ENCODE assay signal across 8 mouse cellular contexts in genomic region chr14:34080321-34080997, GRCm38 (mm10). TPM values are rescaled to one million over a fixed set of nuclear protein-coding genes. Genes with fewer than 3 reads are reported as not detected.
A peak's percentile ranks its signal among the peaks of the same experiment; 100 is the strongest.
DNase-seq lines count a peak whose midpoint lies in the region; ATAC-seq and TF ChIP-seq lines count a peak whose summit lies in the region.

No protein-coding gene starts in this region.

- TF ChIP-seq EP300 in MEL (IDR thresholded peaks at IDR 0.05; ENCODE audit: low read depth in 1 of 2, low read length in 2 of 2) = no peak

- WGBS in forebrain, embryonic 14.5 days = 8% methylated on average over 11 of the region's 11 CpGs
- 14% methylated on average over 11 of the region's 11 CpGs for WGBS in large intestine, adult 2 months

- no peaks in the 10 kb centered on the region for H3K4me1 ChIP-seq in MEL (ENCODE audit: control insufficient read depth in 1 of 2, insufficient read depth in 2 of 2, low read length in 2 of 2)
- no peaks in the 10 kb centered on the region for H3K4me1 ChIP-seq in forebrain, embryonic 14.5 days (ENCODE audit: control insufficient read depth, insufficient read depth, low read length)

- no peaks in the 10 kb centered on the region for H3K27me3 ChIP-seq in MEL (ENCODE audit: control insufficient read depth in 1 of 2, insufficient read depth in 2 of 2, low read length in 2 of 2)
- H3K27me3 ChIP-seq in forebrain, embryonic 14.5 days (replicated peaks; ENCODE audit: control insufficient read depth, insufficient read depth, low read length) = no peaks in the 10 kb centered on the region

- H3K9ac ChIP-seq in MEL (ENCODE audit: control insufficient read depth, low read depth, low read length, poor library complexity, severe bottlenecking) = no peak overlapping the region
- H3K9ac ChIP-seq in forebrain, embryonic 14.5 days (ENCODE audit: low read length) = no peak overlapping the region

- no peak overlapping the region for H3K4me2 ChIP-seq in forebrain, embryonic 14.5 days (ENCODE audit: low read length)

- TF ChIP-seq CTCF in MEL (IDR thresholded peaks at IDR 0.05 in 2 of 3, conservative IDR thresholded peaks at IDR 0.05 in 1 of 3; ENCODE audit: control insufficient read depth in 1 of 3, insufficient read depth in 1 of 3, low read depth in 2 of 3, low read length in 3 of 3, poor library complexity in 1 of 3, severe bottlenecking in 1 of 3) = peak; percentile 63 to 91 (median 78)

- TF ChIP-seq POLR2A in MEL (IDR thresholded peaks at IDR 0.05; ENCODE audit: control insufficient read depth in 1 of 2, insufficient read depth in 1 of 2, low read depth in 1 of 2, low read length in 2 of 2, poor library complexity in 1 of 2) = no peak

- H3K9me3 ChIP-seq in MEL (replicated peaks; ENCODE audit: insufficient read depth, low read length) = no peaks in the 10 kb centered on the region
- no peaks in the 10 kb centered on the region for H3K9me3 ChIP-seq in forebrain, embryonic 14.5 days (replicated peaks; ENCODE audit: control insufficient read depth, low read length)

- TF ChIP-seq RAD21 in MEL (IDR thresholded peaks at IDR 0.05; ENCODE audit: low read depth, low read length) = peak; percentile 88

- peak; percentile 60; the same call in 1 of the 2 replicates for ATAC-seq in cerebellum, adult (ENCODE audit: insufficient number of reproducible peaks, low FRiP score, low TSS enrichment)
- ATAC-seq in forebrain, embryonic 14.5 days = peak; percentile 84

- H3K79me2 ChIP-seq in MEL (ENCODE audit: control insufficient read depth, insufficient read depth, low read length, poor library complexity) = no peaks in the 10 kb centered on the region

- peak; percentile 69 for DNase-seq in MEL (ENCODE audit: low read depth, low spot score)
- peak; percentile 94 for DNase-seq in forebrain, embryonic 14.5 days (ENCODE audit: low spot score)
- DNase-seq in heart, postnatal 25 days (ENCODE audit: low spot score) = peak; percentile 26
- DNase-seq in large intestine, adult 2 months (ENCODE audit: low read depth, low spot score) = peak; percentile 75
- peak; percentile 54 to 65 for DNase-seq in lung, adult 18-20 months
- DNase-seq in ovary, adult 18-20 months (ENCODE audit: low spot score) = peak; percentile 9
- peak; percentile 9 to 15 for DNase-seq in thymus, postnatal 36 days

- no peak overlapping the region for H3K27ac ChIP-seq in MEL (ENCODE audit: control insufficient read depth, low read depth, low read length)
- H3K27ac ChIP-seq in forebrain, embryonic 14.5 days (ENCODE audit: low read depth, low read length) = no peak overlapping the region

- no peaks in the 10 kb centered on the region for H3K36me3 ChIP-seq in MEL (ENCODE audit: control insufficient read depth in 1 of 2, insufficient read depth in 2 of 2, low read length in 2 of 2)
- H3K36me3 ChIP-seq in forebrain, embryonic 14.5 days (ENCODE audit: control insufficient read depth, insufficient read depth, low read length) = no peaks in the 10 kb centered on the region

- intact Hi-C loops in heart, postnatal 25 days (cut with DNase I) = loop anchor here (1.0 to 10.0 kb wide), 6 partner anchors 24 to 474 kb away; no protein-coding TSS in a partner anchor

- no peak overlapping the region for H3K4me3 ChIP-seq in MEL (ENCODE audit: control insufficient read depth in 1 of 2, insufficient read depth in 1 of 2, low read depth in 2 of 2, low read length in 2 of 2)
- no peak overlapping the region for H3K4me3 ChIP-seq in forebrain, embryonic 14.5 days (ENCODE audit: low read depth, low read length)

TF ChIP-seq in MEL, 35 proteins besides CTCF, POLR2A, EP300 and RAD21:
- TF ChIP-seq ZNF384 (IDR thresholded peaks at IDR 0.05; ENCODE audit: low read depth, low read length) (no peak), TCF12 (IDR thresholded peaks at IDR 0.05; ENCODE audit: low read depth, low read length) (no peak), POLR2AphosphoS5 (IDR thresholded peaks at IDR 0.05; ENCODE audit: borderline replicate concordance, low read depth, low read length) (no peak), MYB (IDR thresholded peaks at IDR 0.05; ENCODE audit: low read depth, low read length) (no peak), BHLHE40 (IDR thresholded peaks at IDR 0.05; ENCODE audit: borderline replicate concordance, low read depth, low read length) (no peak), MXI1 (IDR thresholded peaks at IDR 0.05; ENCODE audit: low read depth, low read length) (no peak), ZC3H11A (IDR thresholded peaks at IDR 0.05; ENCODE audit: low read depth, low read length) (peak; percentile 71), RCOR1 (IDR thresholded peaks at IDR 0.05; ENCODE audit: low read depth, low read length) (no peak), MYC (IDR thresholded peaks at IDR 0.05; ENCODE audit: low read depth, low read length) (no peak), ETS1 (IDR thresholded peaks at IDR 0.05; ENCODE audit: low read depth, low read length) (no peak), SMC3 (IDR thresholded peaks at IDR 0.05; ENCODE audit: low read depth, low read length) (peak; percentile 90), HCFC1 (IDR thresholded peaks at IDR 0.05; ENCODE audit: low read depth, low read length) (no peak), CHD1 (IDR thresholded peaks at IDR 0.05; ENCODE audit: low read depth, low read length) (no peak)

RNA-seq across cellular contexts. Expression of gene Anxa8, which starts 5.3 kb away (rescaled TPM):
- not detected in 2 replicates for total RNA-seq in MEL (2012; rRNA removed)
- polyA plus RNA-seq in MEL (2012; ENCODE audit: insufficient read depth in 1 of 2, insufficient read length in 2 of 2, low read depth in 1 of 2, low replicate concordance in 2 of 2, missing spikeins in 1 of 2) = not detected
- not detected in 2 replicates for polyA plus RNA-seq in forebrain, embryonic 14.5 days (2014; fragmentation: Nextera tagmentation; extraction: Ambion mirVana)
- total RNA-seq in heart, postnatal 25 days (2021) = 1 to 10 TPM; 3.1 to 3.8 TPM
- 0.49 and 0.69 TPM in 2 replicates for polyA plus RNA-seq in large intestine, adult 2 months (2012; rRNA removed)

RNA-seq across cellular contexts. Expression of gene A630023A22Rik, which starts 22.1 kb away (rescaled TPM):
- total RNA-seq in MEL (2012; rRNA removed) = not detected in 2 replicates
- not detected for polyA plus RNA-seq in MEL (2012; ENCODE audit: insufficient read depth in 1 of 2, insufficient read length in 2 of 2, low read depth in 1 of 2, low replicate concordance in 2 of 2, missing spikeins in 1 of 2)
- not detected in 2 replicates for polyA plus RNA-seq in forebrain, embryonic 14.5 days (2014; fragmentation: Nextera tagmentation; extraction: Ambion mirVana)
- not detected for total RNA-seq in heart, postnatal 25 days (2021)
- not detected in 2 replicates for polyA plus RNA-seq in large intestine, adult 2 months (2012; rRNA removed)

RNA-seq across cellular contexts. Expression of gene Antxrl, which starts 28.0 kb away (rescaled TPM):
- not detected in 2 replicates for total RNA-seq in MEL (2012; rRNA removed)
- polyA plus RNA-seq in MEL (2012; ENCODE audit: insufficient read depth in 1 of 2, insufficient read length in 2 of 2, low read depth in 1 of 2, low replicate concordance in 2 of 2, missing spikeins in 1 of 2) = not detected
- polyA plus RNA-seq in forebrain, embryonic 14.5 days (2014; fragmentation: Nextera tagmentation; extraction: Ambion mirVana) = not detected in 2 replicates
- not detected for total RNA-seq in heart, postnatal 25 days (2021)
- polyA plus RNA-seq in large intestine, adult 2 months (2012; rRNA removed) = not detected in 2 replicates

Comparison
In these comparisons a context has a peak if more than half of its experiments do, and no peak if none do; other contexts are left out.
1. DNase-seq: peak in every context shown above with its lines; median percentile 94 in forebrain, embryonic 14.5 days; 75 in large intestine, adult 2 months; 69 in MEL; 60 in lung, adult 18-20 months; 26 in heart, postnatal 25 days; 12 in thymus, postnatal 36 days; 9 in ovary, adult 18-20 months.